In the genomic region with DNA sequence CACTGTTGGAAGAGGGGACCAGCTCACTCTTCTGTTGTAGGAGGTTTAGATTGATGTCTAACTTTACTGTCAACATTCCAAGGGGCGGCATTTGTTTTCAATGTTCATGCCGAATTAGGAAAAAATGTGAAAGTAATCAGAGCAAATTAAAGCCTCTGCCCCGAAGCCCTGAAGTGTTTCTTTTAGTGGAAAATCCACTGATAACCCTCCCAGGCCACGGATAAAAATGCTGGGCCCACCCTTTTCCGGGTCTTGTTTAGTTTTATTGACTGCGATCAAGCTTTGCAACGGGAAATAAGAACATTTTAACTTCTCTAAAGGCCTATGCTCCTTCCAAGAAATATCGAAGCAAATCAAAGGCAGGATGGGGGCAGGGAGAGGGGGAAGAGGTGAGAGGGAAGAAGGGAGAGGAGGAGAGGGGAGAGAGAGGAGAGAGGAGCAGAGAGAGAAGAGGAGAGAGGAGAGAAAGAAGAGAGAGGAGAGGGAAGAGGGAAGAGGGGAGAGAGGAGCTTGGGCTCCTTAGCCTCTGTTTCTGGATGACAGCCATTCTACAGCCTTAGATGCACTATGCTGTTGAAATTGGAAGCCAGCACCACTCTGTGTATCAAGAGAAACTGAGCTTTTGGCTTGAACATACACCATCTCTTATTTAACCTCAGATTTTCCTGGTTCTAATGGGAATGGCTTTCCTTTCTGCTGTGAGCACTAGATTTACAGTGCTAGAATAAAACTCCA, we compare ENCODE assay signal across 16 mouse cellular contexts.
A peak's percentile ranks its signal among the peaks of the same experiment; 100 is the strongest.
DNase-seq lines count a peak whose midpoint lies in the region; ATAC-seq lines count a peak whose summit lies in the region.
"Had no signal": no experiment of that assay in that cellular context is flagged by ENCODE, and none has a peak within 500 bp of the region (broad histone marks: within the 10 kb centered on the region; RNA-seq: fewer than 3 reads in every experiment).

No protein-coding gene starts in this region.

- no peaks in the 10 kb centered on the region for H3K9me3 ChIP-seq in heart, embryonic 10.5 days
- no peaks in the 10 kb centered on the region for H3K9me3 ChIP-seq in limb, embryonic 13.5 days
- H3K9me3 ChIP-seq in limb, embryonic 10.5 days (replicated peaks): no peaks in the 10 kb centered on the region
- no peaks in the 10 kb centered on the region for H3K9me3 ChIP-seq in embryonic facial prominence, embryonic 14.5 days (ENCODE audit: control insufficient read depth, low read length)
- H3K9me3 ChIP-seq in limb, embryonic 15.5 days: no peaks in the 10 kb centered on the region
- no peaks in the 10 kb centered on the region for H3K9me3 ChIP-seq in hindbrain, embryonic 12.5 days (replicated peaks)
- H3K9me3 ChIP-seq: neural tube, embryonic 12.5 days had no signal

- no peaks in the 10 kb centered on the region for H3K36me3 ChIP-seq in heart, embryonic 10.5 days
- no peaks in the 10 kb centered on the region for H3K36me3 ChIP-seq in limb, embryonic 13.5 days
- H3K36me3 ChIP-seq in limb, embryonic 10.5 days: no peaks in the 10 kb centered on the region
- no peaks in the 10 kb centered on the region for H3K36me3 ChIP-seq in embryonic facial prominence, embryonic 14.5 days (ENCODE audit: control insufficient read depth, insufficient read depth, low read length)
- no peaks in the 10 kb centered on the region for H3K36me3 ChIP-seq in limb, embryonic 15.5 days
- no peaks in the 10 kb centered on the region for H3K36me3 ChIP-seq in hindbrain, embryonic 12.5 days
- H3K36me3 ChIP-seq: neural tube, embryonic 12.5 days had no signal

- H3K4me1 ChIP-seq in heart, embryonic 10.5 days: no peaks in the 10 kb centered on the region
- H3K4me1 ChIP-seq in limb, embryonic 13.5 days: peaks cover 19% of the 10 kb centered on the region
- peaks cover 21% of the 10 kb centered on the region for H3K4me1 ChIP-seq in limb, embryonic 10.5 days
- H3K4me1 ChIP-seq in embryonic facial prominence, embryonic 14.5 days (ENCODE audit: control insufficient read depth, insufficient read depth, low read length): peaks cover 11% of the 10 kb centered on the region
- H3K4me1 ChIP-seq in limb, embryonic 15.5 days: peaks cover 4% of the 10 kb centered on the region; the same call in 1 of the 2 replicates
- no peaks in the 10 kb centered on the region for H3K4me1 ChIP-seq in hindbrain, embryonic 12.5 days
- H3K4me1 ChIP-seq: neural tube, embryonic 12.5 days had no signal

- DNase-seq in heart, adult 18-20 months: peak; percentile 23 to 54
- no peak for DNase-seq in heart, embryonic 10.5 days (ENCODE audit: low spot score)
- DNase-seq in limb, embryonic 10.5 days (ENCODE audit: low spot score): no peak
- peak; percentile 57 for DNase-seq in embryonic facial prominence, embryonic 14.5 days (ENCODE audit: low spot score)
- DNase-seq: B cell, adult 2 months; cerebellum, adult 2 months; gastrocnemius, postnatal 25 days; lung, postnatal 14 days; right cerebral cortex, postnatal 14 days had no signal

- peak; percentile 58; the same call in 1 of the 2 replicates for ATAC-seq in limb, embryonic 13.5 days (ENCODE audit: low FRiP score, low read depth)
- ATAC-seq in embryonic facial prominence, embryonic 14.5 days (ENCODE audit: low read depth): no peak
- ATAC-seq in limb, embryonic 15.5 days (ENCODE audit: insufficient number of reproducible peaks, low FRiP score, low TSS enrichment, low read depth): no peak
- no peak for ATAC-seq in hindbrain, embryonic 12.5 days (ENCODE audit: low FRiP score)
- no peak for ATAC-seq in megakaryocyte, adult 5-6 weeks (ENCODE audit: poor library complexity, severe bottlenecking)
- ATAC-seq: intestine, embryonic 16.5 days had no signal

- H3K27ac ChIP-seq in heart, embryonic 10.5 days: no peak overlapping the region
- no peak overlapping the region; the same call in 1 of the 2 replicates for H3K27ac ChIP-seq in limb, embryonic 13.5 days
- H3K27ac ChIP-seq in limb, embryonic 10.5 days: no peak overlapping the region
- H3K27ac ChIP-seq in embryonic facial prominence, embryonic 14.5 days (replicated peaks; ENCODE audit: low read depth, low read length): peak overlapping the region; percentile 63
- peak overlapping the region; percentile 1; the same call in 1 of the 2 replicates for H3K27ac ChIP-seq in limb, embryonic 15.5 days
- no peak overlapping the region for H3K27ac ChIP-seq in hindbrain, embryonic 12.5 days
- H3K27ac ChIP-seq: neural tube, embryonic 12.5 days had no signal

- WGBS in heart, embryonic 10.5 days: 60% methylated on average over 8 of the region's 8 CpGs
- 24% methylated on average over 8 of the region's 8 CpGs for WGBS in limb, embryonic 13.5 days
- WGBS in limb, embryonic 10.5 days: 58% methylated on average over 8 of the region's 8 CpGs
- 18% methylated on average over 8 of the region's 8 CpGs for WGBS in embryonic facial prominence, embryonic 14.5 days
- 21% methylated on average over 8 of the region's 8 CpGs for WGBS in limb, embryonic 15.5 days
- WGBS in hindbrain, embryonic 12.5 days: 67% methylated on average over 8 of the region's 8 CpGs

- no peak overlapping the region for H3K4me3 ChIP-seq in heart, embryonic 10.5 days
- H3K4me3 ChIP-seq in limb, embryonic 13.5 days: no peak overlapping the region
- no peak overlapping the region for H3K4me3 ChIP-seq in limb, embryonic 10.5 days
- H3K4me3 ChIP-seq in embryonic facial prominence, embryonic 14.5 days (ENCODE audit: low read depth, low read length): no peak overlapping the region
- H3K4me3 ChIP-seq in limb, embryonic 15.5 days: no peak overlapping the region
- H3K4me3 ChIP-seq in hindbrain, embryonic 12.5 days: no peak overlapping the region
- H3K4me3 ChIP-seq: neural tube, embryonic 12.5 days had no signal

- H3K27me3 ChIP-seq in heart, embryonic 10.5 days (ENCODE audit: insufficient read depth, poor library complexity, severe bottlenecking): no peaks in the 10 kb centered on the region
- no peaks in the 10 kb centered on the region for H3K27me3 ChIP-seq in limb, embryonic 13.5 days
- no peaks in the 10 kb centered on the region for H3K27me3 ChIP-seq in limb, embryonic 10.5 days (ENCODE audit: low read depth, poor library complexity, severe bottlenecking)
- no peaks in the 10 kb centered on the region for H3K27me3 ChIP-seq in embryonic facial prominence, embryonic 14.5 days (replicated peaks; ENCODE audit: control insufficient read depth, insufficient read depth, low read length)
- H3K27me3 ChIP-seq in limb, embryonic 15.5 days: no peaks in the 10 kb centered on the region
- no peaks in the 10 kb centered on the region for H3K27me3 ChIP-seq in hindbrain, embryonic 12.5 days
- H3K27me3 ChIP-seq: neural tube, embryonic 12.5 days had no signal

- H3K4me2 ChIP-seq in limb, embryonic 13.5 days (replicated peaks): peak overlapping the region; percentile 21; the same call in 1 of the 2 replicates
- 0 out of 2 replicates have a peak overlapping the region, but pooled peaks have one; percentile 23 for H3K4me2 ChIP-seq in embryonic facial prominence, embryonic 14.5 days (ENCODE audit: low read depth, low read length)
- H3K4me2 ChIP-seq in limb, embryonic 15.5 days: no peak overlapping the region
- no peak overlapping the region for H3K4me2 ChIP-seq in hindbrain, embryonic 12.5 days (replicated peaks)
- H3K4me2 ChIP-seq: liver, embryonic 11.5 days; neural tube, embryonic 12.5 days had no signal

- no peak overlapping the region for H3K9ac ChIP-seq in limb, embryonic 13.5 days
- peak overlapping the region; percentile 14; the same call in 1 of the 2 replicates for H3K9ac ChIP-seq in embryonic facial prominence, embryonic 14.5 days (ENCODE audit: low read depth, low read length)
- no peak overlapping the region for H3K9ac ChIP-seq in limb, embryonic 15.5 days
- H3K9ac ChIP-seq in hindbrain, embryonic 12.5 days: no peak overlapping the region
- H3K9ac ChIP-seq: neural tube, embryonic 12.5 days had no signal

Comparison
In these comparisons a context has a peak if more than half of its experiments do, and no peak if none do; other contexts are left out.
1. DNase-seq: peak in heart, adult 18-20 months (2 of 2) and embryonic facial prominence, embryonic 14.5 days (single experiment); none in heart, embryonic 10.5 days (single experiment) and limb, embryonic 10.5 days (single experiment).
2. H3K27ac ChIP-seq: peak in embryonic facial prominence, embryonic 14.5 days (single experiment) and limb, embryonic 15.5 days (single experiment); none in heart, embryonic 10.5 days (single experiment), limb, embryonic 13.5 days (single experiment), limb, embryonic 10.5 days (single experiment) and hindbrain, embryonic 12.5 days (single experiment).
3. H3K4me2 ChIP-seq: peak in limb, embryonic 13.5 days (single experiment) and embryonic facial prominence, embryonic 14.5 days (single experiment); none in limb, embryonic 15.5 days (single experiment) and hindbrain, embryonic 12.5 days (single experiment).